Mouse (Mus musculus) limb, embryonic 14.5 days (tissue): ENCODE results near the gene Kpna3. TPM values are rescaled to one million over a fixed set of nuclear protein-coding genes. Genes with fewer than 3 reads are reported as not detected.
A peak's percentile ranks its signal among the peaks of the same experiment; 100 is the strongest.

ENCODE experiments used
- ATAC-seq: fragments of 200-750 bp; cut with Nextera tagmentation; 2 replicates; pipeline ENCODE4 v1.8.0; 2017; ENCODE audit warnings: low read depth, moderate number of reproducible peaks, moderate TSS enrichment; ENCODE audit not compliant: low FRiP score
- DNase-seq: peaks from one replicate; pipeline ENCODE4 v3.0.0-alpha.2; 2015; ENCODE audit warnings: low spot score
- H3K27ac ChIP-seq: fragments of 300-500 bp; sonication (generic); replicated peaks from 2 replicates; pipeline ENCODE4 v1.5.1; 2014; ENCODE audit warnings: low read depth, mild to moderate bottlenecking, low read length, moderate library complexity, mixed read lengths
- H3K27me3 ChIP-seq: fragments of 300-500 bp; sonication (generic); 2 replicates; pipeline ENCODE4 v1.6.1; 2014; ENCODE audit warnings: low read length, mixed read lengths; ENCODE audit not compliant: control insufficient read depth, insufficient read depth
- H3K36me3 ChIP-seq: fragments of 300-500 bp; sonication (generic); 2 replicates; pipeline ENCODE4 v1.6.1; 2014; ENCODE audit warnings: mild to moderate bottlenecking, low read length, moderate library complexity, mixed read lengths; ENCODE audit not compliant: control insufficient read depth, insufficient read depth
- H3K4me1 ChIP-seq: fragments of 300-500 bp; sonication (generic); 2 replicates; pipeline ENCODE4 v1.6.1; 2014; ENCODE audit warnings: antibody characterized with exemption, low read length, mixed read lengths; ENCODE audit not compliant: control insufficient read depth, insufficient read depth
- H3K4me2 ChIP-seq: fragments of 300-500 bp; sonication (generic); replicated peaks from 2 replicates; pipeline ENCODE4 v1.6.1; 2014; ENCODE audit warnings: low read depth, mild to moderate bottlenecking, low read length, moderate library complexity; ENCODE audit not compliant: severe bottlenecking
- H3K4me3 ChIP-seq: fragments of 300-500 bp; sonication (generic); replicated peaks from 2 replicates; pipeline ENCODE4 v1.5.1; 2014; ENCODE audit warnings: low read length
- H3K9ac ChIP-seq: fragments of 300-500 bp; sonication (generic); 2 replicates; pipeline ENCODE4 v1.6.1; 2014; ENCODE audit warnings: mild to moderate bottlenecking, low read depth, low read length, moderate library complexity; ENCODE audit not compliant: severe bottlenecking
- H3K9me3 ChIP-seq: fragments of 300-500 bp; sonication (generic); 2 replicates; pipeline ENCODE4 v1.6.1; 2016; ENCODE audit warnings: low read length; ENCODE audit not compliant: control insufficient read depth
- POLR2A ChIP-seq: fragments of 200-500 bp; IDR thresholded peaks from 2 replicates; pipeline ENCODE4 v1.8.0; 2012; ENCODE audit warnings: inconsistent platforms, mild to moderate bottlenecking, moderate library complexity, borderline replicate concordance; ENCODE audit not compliant: insufficient read depth, insufficient read length; ENCODE audit errors: extremely low read depth
- WGBS: fragments of 180-500 bp; shearing (Covaris S2); extraction: QIAGEN DNeasy Blood & Tissue Kit; methylation state at CpG from one replicate; pipeline ENCODE4 v1.1.7; 2014; 5-methylcytosine and 5-hydroxymethylcytosine counted together
- polyA plus RNA-seq, 2 experiments: library from polyadenylated mRNA; depleted of rRNA in 1 of 2; stranded (reverse) in 1 of 2; unstranded in 1 of 2; fragments of >200 nt; fragmentation: Nextera tagmentation in 1 of 2; extraction: Ambion mirVana in 1 of 2; gene quantifications; 2 replicates each; pipeline versions ENCODE4 v1.2.1 to v1.2.3; 2012 to 2014

The Kpna3 gene
- polyA plus RNA-seq, 2 experiments: 30.8 to 53.0 TPM

DNA sequence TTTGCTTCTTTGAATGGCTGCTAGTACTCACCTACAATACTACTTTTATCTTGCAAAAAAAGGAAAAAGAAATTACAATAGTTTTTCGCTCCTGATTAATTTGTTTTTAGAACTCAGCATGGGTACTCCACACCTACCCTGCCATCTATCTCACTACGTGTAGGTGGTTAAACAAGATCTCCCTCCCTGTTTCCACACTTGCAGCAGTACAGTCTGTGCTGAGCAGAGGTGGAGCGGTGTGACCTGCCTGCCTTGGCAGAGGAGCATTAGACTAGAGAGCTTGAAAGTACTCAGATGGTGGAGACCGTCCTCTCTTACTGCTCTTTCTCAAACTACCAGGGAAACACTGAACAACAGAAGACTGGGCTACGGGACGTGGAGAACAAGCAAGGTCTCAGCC is 44.9 kb downstream of the Kpna3 start:
- no peaks in the 10 kb centered on the region for H3K9me3 ChIP-seq
- DNase-seq (no peak), ATAC-seq (no peak)
- TF ChIP-seq POLR2A: no peak
- WGBS: 89% methylated on average over 6 of the region's 6 CpGs
- H3K4me2 ChIP-seq: no peak overlapping the region
- H3K27ac ChIP-seq: no peak overlapping the region
- H3K27me3 ChIP-seq: no peaks in the 10 kb centered on the region
- no peaks in the 10 kb centered on the region for H3K4me1 ChIP-seq
- H3K4me3 ChIP-seq: no peak overlapping the region
- H3K36me3 ChIP-seq: peaks cover 25% of the 10 kb centered on the region
- no peak overlapping the region for H3K9ac ChIP-seq

DNA sequence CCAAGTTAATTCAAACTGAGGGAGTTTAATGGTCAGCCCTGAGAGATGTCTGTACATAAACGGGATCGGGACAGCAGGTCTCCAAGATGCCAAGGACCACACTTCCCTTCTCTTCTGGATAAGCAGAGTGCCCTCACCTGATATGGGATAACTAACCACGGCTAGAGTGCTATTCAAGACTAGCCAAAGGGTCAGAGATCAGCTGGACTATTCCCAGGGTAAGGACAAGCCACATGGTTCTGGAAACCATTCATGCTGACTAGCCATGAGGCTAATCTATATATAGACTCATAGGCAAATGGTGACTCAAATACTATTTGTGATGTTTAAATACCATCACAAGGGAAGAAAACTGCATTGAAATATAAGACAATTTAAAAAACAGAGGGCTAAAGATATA is 49.1 kb downstream of the Kpna3 start:
- Histone ChIP-seq H3K4me1 (no peaks in the 10 kb centered on the region), H3K27me3 (no peaks in the 10 kb centered on the region), H3K4me2 (no peak overlapping the region), H3K9me3 (no peaks in the 10 kb centered on the region), H3K27ac (no peak overlapping the region), H3K36me3 (peaks cover 27% of the 10 kb centered on the region), H3K4me3 (no peak overlapping the region), H3K9ac (no peak overlapping the region)
- no peak for TF ChIP-seq POLR2A
- ATAC-seq (no peak), DNase-seq (no peak)
- 85% methylated on average over 3 of the region's 3 CpGs for WGBS

DNA sequence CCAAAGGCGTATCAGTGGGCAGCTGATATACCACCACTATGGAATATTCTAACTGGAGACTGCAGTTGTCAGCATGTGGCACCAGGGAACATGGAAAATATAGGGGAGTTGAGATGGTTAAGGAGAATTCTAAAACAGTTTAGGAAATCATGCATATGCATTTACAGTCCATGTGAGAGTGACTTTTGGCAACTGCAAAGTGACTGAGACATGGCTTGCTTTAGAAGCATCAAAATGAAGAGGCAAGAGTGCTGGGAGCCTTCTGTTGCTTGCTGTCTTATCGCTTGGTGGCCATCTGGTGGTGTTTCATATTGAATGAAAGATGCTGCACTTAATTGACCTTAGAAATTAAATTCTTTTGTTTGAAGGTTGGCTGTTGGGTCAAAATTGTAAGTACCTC is 72.4 kb downstream of the Kpna3 start:
- DNase-seq (no peak), ATAC-seq (no peak)
- no peak overlapping the region for H3K9ac ChIP-seq
- no peaks in the 10 kb centered on the region for H3K4me1 ChIP-seq
- H3K36me3 ChIP-seq: peaks cover 39% of the 10 kb centered on the region
- H3K9me3 ChIP-seq: no peaks in the 10 kb centered on the region
- no peaks in the 10 kb centered on the region for H3K27me3 ChIP-seq
- H3K4me2 ChIP-seq: no peak overlapping the region
- no peak overlapping the region for H3K4me3 ChIP-seq
- no peak overlapping the region for H3K27ac ChIP-seq
- no peak for TF ChIP-seq POLR2A
- 96% methylated on average over 2 of the region's 2 CpGs for WGBS

DNA sequence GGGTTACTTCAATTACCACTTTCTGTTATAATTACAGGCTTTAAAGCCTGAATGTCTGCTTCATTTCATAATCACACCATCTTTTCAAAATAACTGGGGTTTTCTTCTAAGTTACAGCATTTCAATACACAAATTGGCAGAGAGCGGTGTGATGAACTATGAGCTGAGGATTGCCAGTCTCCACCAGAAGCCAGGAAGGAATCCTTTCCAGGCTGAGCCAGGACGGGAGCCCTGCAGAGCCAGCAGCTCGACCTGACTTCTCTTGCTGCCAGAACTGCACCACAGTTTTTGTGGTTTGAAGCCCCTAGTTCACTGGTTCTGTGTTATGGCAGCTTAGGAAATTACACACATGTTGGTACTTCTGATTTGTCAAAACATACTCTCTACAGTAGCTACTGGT is 75.0 kb downstream of the Kpna3 start:
- Histone ChIP-seq H3K9ac (no peak overlapping the region), H3K9me3 (no peaks in the 10 kb centered on the region), H3K36me3 (peaks cover 23% of the 10 kb centered on the region), H3K27me3 (no peaks in the 10 kb centered on the region), H3K4me3 (no peak overlapping the region), H3K4me2 (no peak overlapping the region), H3K27ac (no peak overlapping the region), H3K4me1 (peaks cover 3% of the 10 kb centered on the region; the same call in 1 of the 2 replicates)
- WGBS: 86% methylated on average over 3 of the region's 3 CpGs
- no peak for ATAC-seq
- no peak for TF ChIP-seq POLR2A
- DNase-seq: no peak

DNA sequence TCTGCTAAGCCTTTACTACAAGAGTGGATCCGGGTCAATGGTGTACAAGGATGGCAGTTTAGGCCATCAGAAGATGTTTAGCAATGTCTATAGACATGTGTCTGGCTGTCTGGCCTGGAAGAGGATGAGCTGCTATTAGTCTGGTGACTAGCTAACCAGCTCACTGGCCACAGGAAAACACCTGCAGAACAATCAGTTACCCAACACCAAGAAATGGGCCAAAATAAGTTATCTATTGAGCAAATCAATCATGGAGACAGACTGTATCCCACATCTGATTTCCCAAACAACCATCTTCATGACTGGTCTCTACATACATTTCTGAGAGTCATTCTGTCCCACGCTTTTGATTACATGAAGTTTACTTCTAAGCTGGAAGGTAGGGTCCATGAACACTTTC is 75.9 kb downstream of the Kpna3 start:
- 96% methylated on average over 2 of the region's 2 CpGs for WGBS
- H3K4me1 ChIP-seq: peaks cover 3% of the 10 kb centered on the region; the same call in 1 of the 2 replicates
- TF ChIP-seq POLR2A: no peak
- 0 out of 2 replicates have a peak overlapping the region, but pooled peaks have one; percentile 22 for H3K27ac ChIP-seq
- H3K9ac ChIP-seq: no peak overlapping the region
- peaks cover 19% of the 10 kb centered on the region for H3K36me3 ChIP-seq
- H3K27me3 ChIP-seq: no peaks in the 10 kb centered on the region
- H3K9me3 ChIP-seq: no peaks in the 10 kb centered on the region
- no peak overlapping the region for H3K4me2 ChIP-seq
- H3K4me3 ChIP-seq: no peak overlapping the region
- no peak for ATAC-seq
- DNase-seq: no peak

DNA sequence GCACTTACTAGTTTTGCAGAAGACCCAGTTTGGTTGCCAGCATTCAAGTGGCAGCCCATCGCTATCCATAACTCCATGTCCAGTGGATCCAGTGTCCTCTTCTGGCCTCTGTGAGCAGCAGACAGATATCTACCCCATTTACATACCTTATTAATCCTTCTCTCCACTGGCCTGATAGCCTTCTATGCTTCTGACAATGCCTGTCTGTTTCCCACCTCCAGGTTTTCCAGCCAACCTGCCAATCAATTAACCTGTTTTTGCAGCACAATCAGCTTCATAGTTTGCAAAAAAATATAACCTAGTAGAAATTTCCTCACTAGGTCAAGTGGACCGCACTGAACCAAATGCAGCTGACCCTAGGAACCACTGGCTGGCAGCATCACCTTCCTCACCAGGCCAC is 77.4 kb downstream of the Kpna3 start:
- ATAC-seq: no peak
- Histone ChIP-seq H3K27me3 (no peaks in the 10 kb centered on the region), H3K4me2 (no peak overlapping the region), H3K9me3 (no peaks in the 10 kb centered on the region), H3K27ac (no peak overlapping the region), H3K4me1 (peaks cover 3% of the 10 kb centered on the region; the same call in 1 of the 2 replicates), H3K9ac (no peak overlapping the region), H3K4me3 (no peak overlapping the region), H3K36me3 (peaks cover 11% of the 10 kb centered on the region)
- no peak for TF ChIP-seq POLR2A
- 93% methylated on average over 2 of the region's 2 CpGs for WGBS
- DNase-seq: no peak
